Mouse (Mus musculus): Measurements from ENCODE around the gene Prss43. TPM values are rescaled to one million over a fixed set of nuclear protein-coding genes. Genes with fewer than 3 reads are reported as not detected.

Gene Prss43
- total RNA-seq, 2 experiments from 2014 or later: not detected

Other genes starting within 250 kb of the Prss43 start
- 1 to 10 TPM; 2.2 to 2.3 TPM for gene Nradd, start 202.2 kb upstream of the Prss43 start, total RNA-seq (2021)
- gene Nbeal2, start 172.5 kb upstream of the Prss43 start, total RNA-seq (2021): 1 to 10 TPM; 8.3 to 8.7 TPM
- gene Ccdc12, start 170.2 kb upstream of the Prss43 start, total RNA-seq (2021): 10 to 100 TPM; 69.6 to 78.9 TPM
- over 10,000 TPM; 11,120 to 11,825 TPM for gene Myl3, start 84.8 kb upstream of the Prss43 start, total RNA-seq (2021)
- 10 to 100 TPM; 11.5 to 13.4 TPM for gene Pth1r, start 79.5 kb upstream of the Prss43 start, total RNA-seq (2021)
- gene Prss42, start 28.5 kb upstream of the Prss43 start, total RNA-seq (2021): not detected
- gene Prss44, start 12.7 kb upstream of the Prss43 start, total RNA-seq (2021): not detected
- not detected for gene Prss45, start 7.9 kb downstream of the Prss43 start, total RNA-seq (2021)
- not detected for gene Prss46, start 17.8 kb downstream of the Prss43 start, total RNA-seq (2021)
- not detected for gene Prss50, start 31.3 kb downstream of the Prss43 start, total RNA-seq (2021)
- 10 to 100 TPM; 19.6 to 20.4 TPM for gene Als2cl, start 53.2 kb downstream of the Prss43 start, total RNA-seq (2021)
- gene Tmie, start 53.4 kb downstream of the Prss43 start, total RNA-seq (2021): under 1 TPM; 0.69 to 0.74 TPM
- not detected for gene Fam240a, start 90.2 kb downstream of the Prss43 start, total RNA-seq (2021)
- gene Tdgf1, start 119.5 kb downstream of the Prss43 start, total RNA-seq (2021): not detected
- 10 to 100 TPM; 39.8 to 49.0 TPM for gene Lrrc2, start 124.9 kb downstream of the Prss43 start, total RNA-seq (2021)
- 1 to 10 TPM; 2.4 to 2.8 TPM for gene Rtp3, start 163.9 kb downstream of the Prss43 start, total RNA-seq (2021)
- gene Ltf, start 192.6 kb downstream of the Prss43 start, total RNA-seq (2021): 1 to 10 TPM in 1 of 2 experiments, under 1 TPM in 1; 0.72 to 2.3 TPM
- 1 to 10 TPM; 6.4 to 7.4 TPM for gene Ccrl2, start 230.8 kb downstream of the Prss43 start, total RNA-seq (2021)

Measured in heart, postnatal 10 days (tissue).